Mouse (Mus musculus): Measurements from ENCODE around the gene Calhm3.
A peak's percentile ranks its signal among the peaks of the same experiment; 100 is the strongest.

Calhm3 gene

GRCm38 (mm10) chr19:47157664-47158063 is at the start of gene Calhm3:
Gene Calhm3, minus strand, starts transcription at chr19:47157764.
- no peak for DNase-seq

- no peak for DNase-seq
Measured at GRCm38 (mm10) chr19:47206126-47206525, 48.6 kb upstream of the Calhm3 start.

GRCm38 (mm10) chr19:47204653-47205052 is 47.1 kb upstream of the Calhm3 start:
- no peak for DNase-seq

GRCm38 (mm10) chr19:47203042-47203441 is 45.5 kb upstream of the Calhm3 start:
- no peak for DNase-seq

- no peak for DNase-seq
Measured at GRCm38 (mm10) chr19:47202429-47202828, 44.9 kb upstream of the Calhm3 start.

GRCm38 (mm10) chr19:47201972-47202371 is 44.4 kb upstream of the Calhm3 start:
- no peak for DNase-seq

- DNase-seq, result no peak
Measured at GRCm38 (mm10) chr19:47198671-47199350, 41.2 kb upstream of the Calhm3 start.

GRCm38 (mm10) chr19:47192158-47192557 is 34.6 kb upstream of the Calhm3 start:
- no peak for DNase-seq

GRCm38 (mm10) chr19:47188515-47189128 is 31.1 kb upstream of the Calhm3 start:
- no peak for DNase-seq

- DNase-seq, result no peak
Measured at GRCm38 (mm10) chr19:47186514-47187275, 29.1 kb upstream of the Calhm3 start.

- no peak for DNase-seq
Measured at GRCm38 (mm10) chr19:47184736-47185135, 27.2 kb upstream of the Calhm3 start.

GRCm38 (mm10) chr19:47184221-47184620 is 26.7 kb upstream of the Calhm3 start:
- no peak for DNase-seq

GRCm38 (mm10) chr19:47180011-47180410 is 22.4 kb upstream of the Calhm3 start:
- no peak for DNase-seq

GRCm38 (mm10) chr19:47179272-47179809 is 21.8 kb upstream of the Calhm3 start:
- peak in 1 of 2 experiments; percentile 39 for DNase-seq

- DNase-seq, result peak; percentile 26 to 55
Measured at GRCm38 (mm10) chr19:47178431-47179271, 21.1 kb upstream of the Calhm3 start, which contains the start of gene Neurl1a. Gene Neurl1a, plus strand, starts transcription at chr19:47178820.

- DNase-seq, result peak in 1 of 2 experiments; percentile 29
Measured at GRCm38 (mm10) chr19:47178001-47178400, 20.4 kb upstream of the Calhm3 start.

- no peak for DNase-seq
Measured at GRCm38 (mm10) chr19:47176916-47177505, 19.4 kb upstream of the Calhm3 start.

GRCm38 (mm10) chr19:47175472-47175871 is 17.9 kb upstream of the Calhm3 start:
- no peak for DNase-seq

GRCm38 (mm10) chr19:47174515-47174914 is 17.0 kb upstream of the Calhm3 start:
- peak; percentile 47 to 53 for DNase-seq

- peak; percentile 88 to 95 for DNase-seq
Measured at GRCm38 (mm10) chr19:47168793-47169412, 11.3 kb upstream of the Calhm3 start.

GRCm38 (mm10) chr19:47168223-47168622 is 10.7 kb upstream of the Calhm3 start:
- DNase-seq, result peak in 1 of 2 experiments; percentile 21
